Mouse (Mus musculus): ENCODE results near the gene Myh10. TPM values are rescaled to one million over a fixed set of nuclear protein-coding genes. Genes with fewer than 3 reads are reported as not detected.

Gene Myh10
- polyA plus RNA-seq, 1 experiment from 2014 or later, result 20.5 TPM

- Histone ChIP-seq H3K4me1 (replicated peaks; ENCODE audit: control insufficient read depth, insufficient read depth) (0 out of 2 replicates have a peak, but pooled peaks cover 3% of the 10 kb centered on the region), H3K9me3 (ENCODE audit: control insufficient read depth, low read length) (no peaks in the 10 kb centered on the region), H3K4me2 (replicated peaks; ENCODE audit: low read depth) (no peak overlapping the region), H3K36me3 (ENCODE audit: control insufficient read depth, insufficient read depth, low read length) (no peaks in the 10 kb centered on the region), H3K27ac (replicated peaks) (no peak overlapping the region), H3K27me3 (ENCODE audit: control insufficient read depth, insufficient read depth, low read length) (no peaks in the 10 kb centered on the region), H3K4me3 (ENCODE audit: low read depth, low read length) (no peak overlapping the region), H3K9ac (ENCODE audit: low read length) (no peak overlapping the region)
- TF ChIP-seq EP300 (optimal IDR thresholded peaks at IDR 0.05), result no peak
- TF ChIP-seq CTCF (IDR thresholded peaks at IDR 0.05; ENCODE audit: low read depth), result no peak
- ATAC-seq (ENCODE audit: low FRiP score, low TSS enrichment) (no peak), DNase-seq (ENCODE audit: low spot score) (no peak)
- 70% methylated on average over 1 of the region's 1 CpGs for WGBS
Measured at GRCm38 (mm10) chr11:68655524-68655923, 35.8 kb upstream of the Myh10 start.

- Histone ChIP-seq H3K9me3 (ENCODE audit: control insufficient read depth, low read length) (no peaks in the 10 kb centered on the region), H3K4me3 (ENCODE audit: low read depth, low read length) (no peak overlapping the region), H3K4me1 (replicated peaks; ENCODE audit: control insufficient read depth, insufficient read depth) (0 out of 2 replicates have a peak, but pooled peaks cover 3% of the 10 kb centered on the region), H3K27me3 (ENCODE audit: control insufficient read depth, insufficient read depth, low read length) (no peaks in the 10 kb centered on the region), H3K36me3 (ENCODE audit: control insufficient read depth, insufficient read depth, low read length) (no peaks in the 10 kb centered on the region), H3K9ac (ENCODE audit: low read length) (no peak overlapping the region), H3K27ac (replicated peaks) (peak overlapping the region; percentile 45), H3K4me2 (replicated peaks; ENCODE audit: low read depth) (no peak overlapping the region)
- 20% methylated on average over 6 of the region's 6 CpGs for WGBS
- no peak for TF ChIP-seq CTCF (IDR thresholded peaks at IDR 0.05; ENCODE audit: low read depth)
- TF ChIP-seq EP300 (optimal IDR thresholded peaks at IDR 0.05), result no peak
- DNase-seq (ENCODE audit: low spot score) (no peak), ATAC-seq (ENCODE audit: low FRiP score, low TSS enrichment) (peak; percentile 35; the same call in 1 of the 2 replicates)
Measured at GRCm38 (mm10) chr11:68656887-68657685, 34.3 kb upstream of the Myh10 start.

GRCm38 (mm10) chr11:68657811-68658210 lies 33.5 kb upstream of the Myh10 start:
- H3K27me3 ChIP-seq (ENCODE audit: control insufficient read depth, insufficient read depth, low read length), result no peaks in the 10 kb centered on the region
- DNase-seq (ENCODE audit: low spot score), result peak; percentile 43

GRCm38 (mm10) chr11:68665331-68665730 lies 26.0 kb upstream of the Myh10 start:
- no peak for TF ChIP-seq EP300 (optimal IDR thresholded peaks at IDR 0.05)
- TF ChIP-seq CTCF (IDR thresholded peaks at IDR 0.05; ENCODE audit: low read depth), result no peak
- Histone ChIP-seq H3K4me2 (replicated peaks; ENCODE audit: low read depth) (no peak overlapping the region), H3K9ac (ENCODE audit: low read length) (no peak overlapping the region), H3K27me3 (ENCODE audit: control insufficient read depth, insufficient read depth, low read length) (no peaks in the 10 kb centered on the region), H3K36me3 (ENCODE audit: control insufficient read depth, insufficient read depth, low read length) (no peaks in the 10 kb centered on the region), H3K27ac (replicated peaks) (no peak overlapping the region), H3K4me3 (ENCODE audit: low read depth, low read length) (no peak overlapping the region), H3K4me1 (replicated peaks; ENCODE audit: control insufficient read depth, insufficient read depth) (no peaks in the 10 kb centered on the region), H3K9me3 (ENCODE audit: control insufficient read depth, low read length) (no peaks in the 10 kb centered on the region)
- DNase-seq (ENCODE audit: low spot score) (no peak), ATAC-seq (ENCODE audit: low FRiP score, low TSS enrichment) (no peak)
- 30% methylated on average over 2 of the region's 2 CpGs for WGBS

More at GRCm38 (mm10) chr11:68657811-68658210, 33.5 kb upstream of the Myh10 start:
- no peak overlapping the region for H3K4me2 ChIP-seq (replicated peaks; ENCODE audit: low read depth)
- no peaks in the 10 kb centered on the region for H3K36me3 ChIP-seq (ENCODE audit: control insufficient read depth, insufficient read depth, low read length)
- no peak overlapping the region for H3K4me3 ChIP-seq (ENCODE audit: low read depth, low read length)
- H3K9ac ChIP-seq (ENCODE audit: low read length), result no peak overlapping the region
- ATAC-seq (ENCODE audit: low FRiP score, low TSS enrichment), result peak; percentile 54; the same call in 1 of the 2 replicates
- H3K27ac ChIP-seq (replicated peaks), result peak overlapping the region; percentile 45; the same call in 1 of the 2 replicates
- no peaks in the 10 kb centered on the region for H3K9me3 ChIP-seq (ENCODE audit: control insufficient read depth, low read length)
- H3K4me1 ChIP-seq (replicated peaks; ENCODE audit: control insufficient read depth, insufficient read depth), result 0 out of 2 replicates have a peak, but pooled peaks cover 3% of the 10 kb centered on the region
- TF ChIP-seq EP300 (optimal IDR thresholded peaks at IDR 0.05), result no peak
- TF ChIP-seq CTCF (IDR thresholded peaks at IDR 0.05; ENCODE audit: low read depth), result no peak
- 28% methylated on average over 9 of the region's 9 CpGs for WGBS

- WGBS, result 26% methylated on average over 2 of the region's 2 CpGs
- DNase-seq (ENCODE audit: low spot score), result no peak
Measured at GRCm38 (mm10) chr11:68666210-68666609, 25.1 kb upstream of the Myh10 start.

More at GRCm38 (mm10) chr11:68666210-68666609, 25.1 kb upstream of the Myh10 start:
- TF ChIP-seq CTCF (IDR thresholded peaks at IDR 0.05; ENCODE audit: low read depth) (no peak), EP300 (optimal IDR thresholded peaks at IDR 0.05) (no peak)
- no peak overlapping the region for H3K4me2 ChIP-seq (replicated peaks; ENCODE audit: low read depth)
- no peaks in the 10 kb centered on the region for H3K27me3 ChIP-seq (ENCODE audit: control insufficient read depth, insufficient read depth, low read length)
- H3K4me1 ChIP-seq (replicated peaks; ENCODE audit: control insufficient read depth, insufficient read depth), result no peaks in the 10 kb centered on the region
- H3K27ac ChIP-seq (replicated peaks), result no peak overlapping the region
- no peak overlapping the region for H3K9ac ChIP-seq (ENCODE audit: low read length)
- no peaks in the 10 kb centered on the region for H3K36me3 ChIP-seq (ENCODE audit: control insufficient read depth, insufficient read depth, low read length)
- no peak for ATAC-seq (ENCODE audit: low FRiP score, low TSS enrichment)
- H3K4me3 ChIP-seq (ENCODE audit: low read depth, low read length), result no peak overlapping the region
- no peaks in the 10 kb centered on the region for H3K9me3 ChIP-seq (ENCODE audit: control insufficient read depth, low read length)

Measured in stomach, postnatal 0 days (tissue).